Mouse (Mus musculus): ENCODE measurements around the gene Gabrr2. TPM values are rescaled to one million over a fixed set of nuclear protein-coding genes. Genes with fewer than 3 reads are reported as not detected.

The Gabrr2 gene
- total RNA-seq (2022): 1 to 10 TPM in 1 of 4 experiments, under 1 TPM in 3; 0.23 to 1.4 (median 0.79) TPM

GRCm38 (mm10) chr4:33062981-33063380 lies at the start of gene Gabrr2:
Gene Gabrr2, plus strand, starts transcription at chr4:33062999.
- no peak for DNase-seq (ENCODE audit: low spot score in 2 of 2)

DNA sequence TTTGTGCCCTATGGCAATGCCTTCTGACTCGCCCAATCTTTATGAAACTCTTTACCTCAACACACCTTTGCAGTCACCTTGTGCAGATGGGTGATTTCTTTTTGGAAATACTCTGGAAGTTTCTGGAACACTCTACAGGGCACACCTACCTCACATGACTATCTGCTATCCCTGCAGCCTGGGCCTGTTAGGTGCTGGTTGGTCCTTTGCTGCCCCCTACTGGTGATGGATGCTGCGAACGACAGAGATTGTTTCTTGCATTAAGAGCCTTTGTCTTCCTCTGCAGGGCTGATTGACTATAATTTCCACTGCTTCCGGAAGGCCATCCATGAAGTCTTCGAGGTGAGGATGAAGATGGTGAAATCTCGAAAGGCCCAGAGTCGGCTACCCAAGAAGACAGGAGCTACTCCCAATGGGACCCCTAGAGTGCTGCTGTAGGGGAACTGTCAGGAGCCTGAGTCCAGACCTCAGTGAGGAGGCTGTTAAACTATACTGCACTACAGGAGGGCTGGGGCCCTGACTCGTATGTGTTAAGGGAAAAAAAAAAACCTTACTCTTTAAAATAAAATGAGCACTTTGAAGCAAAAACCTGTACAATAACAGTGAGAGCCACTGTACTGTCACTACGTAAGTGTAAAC lies 44.3 kb upstream of the Gabrr2 start:
- peak; percentile 79 to 95 for DNase-seq (ENCODE audit: low spot score in 2 of 2)

- no peak for DNase-seq (ENCODE audit: low spot score in 2 of 2)
Observed at GRCm38 (mm10) chr4:33024420-33024819, 38.4 kb upstream of the Gabrr2 start.

- no peak for DNase-seq (ENCODE audit: low spot score in 2 of 2)
Observed at GRCm38 (mm10) chr4:33029104-33029503, 33.7 kb upstream of the Gabrr2 start.

GRCm38 (mm10) chr4:33030264-33031194 lies 32.3 kb upstream of the Gabrr2 start:
- peak in 1 of 2 experiments; percentile 28 for DNase-seq (ENCODE audit: low spot score in 2 of 2)

GRCm38 (mm10) chr4:33031195-33031960 lies 31.4 kb upstream of the Gabrr2 start, which contains the start of gene Ube2j1:
Gene Ube2j1, plus strand, starts transcription at chr4:33031416.
- DNase-seq (ENCODE audit: low spot score in 2 of 2): peak; percentile 65 to 83

GRCm38 (mm10) chr4:33032045-33032444 lies 30.8 kb upstream of the Gabrr2 start:
- no peak for DNase-seq (ENCODE audit: low spot score in 2 of 2)

DNA sequence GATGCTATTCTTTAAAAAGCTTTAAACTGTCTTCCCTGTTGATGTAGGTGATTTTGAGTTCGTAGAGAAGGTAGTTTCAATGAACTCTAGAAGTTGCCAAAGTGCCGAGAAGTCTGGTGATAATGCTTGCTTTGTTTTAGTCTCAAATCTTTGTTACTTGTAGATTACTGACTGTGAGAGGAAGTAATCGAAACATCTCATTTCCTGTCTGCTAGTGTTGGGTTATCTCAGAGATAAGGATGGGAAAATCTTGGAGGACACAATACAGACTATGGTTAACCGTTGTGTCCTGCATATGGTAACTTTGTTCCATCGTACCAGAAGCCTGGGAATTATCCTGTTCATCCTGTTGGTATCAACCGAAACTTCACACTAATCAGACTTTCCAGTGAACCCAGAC lies 29.3 kb upstream of the Gabrr2 start:
- DNase-seq (ENCODE audit: low spot score in 2 of 2): no peak

DNA sequence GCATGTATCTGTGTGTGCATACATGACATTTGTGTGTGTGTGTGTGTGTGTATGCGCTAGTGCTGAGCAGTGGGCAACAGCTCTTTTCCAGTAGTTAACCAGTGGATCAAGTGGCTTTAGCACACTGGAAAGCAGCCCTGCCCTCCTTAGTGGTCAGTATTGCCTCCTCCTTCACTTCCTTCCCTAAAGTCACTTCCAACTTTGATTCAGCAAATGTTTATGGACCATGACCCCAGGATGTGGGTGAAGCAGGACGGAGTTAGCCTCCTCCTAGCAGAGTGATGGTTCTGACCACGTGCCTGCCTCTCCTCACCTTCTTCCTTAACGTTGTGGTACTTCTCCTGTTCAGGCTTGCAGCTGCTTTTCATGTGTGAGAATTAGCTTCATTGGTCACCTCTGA lies 23.0 kb upstream of the Gabrr2 start:
- DNase-seq (ENCODE audit: low spot score in 2 of 2): no peak

DNA sequence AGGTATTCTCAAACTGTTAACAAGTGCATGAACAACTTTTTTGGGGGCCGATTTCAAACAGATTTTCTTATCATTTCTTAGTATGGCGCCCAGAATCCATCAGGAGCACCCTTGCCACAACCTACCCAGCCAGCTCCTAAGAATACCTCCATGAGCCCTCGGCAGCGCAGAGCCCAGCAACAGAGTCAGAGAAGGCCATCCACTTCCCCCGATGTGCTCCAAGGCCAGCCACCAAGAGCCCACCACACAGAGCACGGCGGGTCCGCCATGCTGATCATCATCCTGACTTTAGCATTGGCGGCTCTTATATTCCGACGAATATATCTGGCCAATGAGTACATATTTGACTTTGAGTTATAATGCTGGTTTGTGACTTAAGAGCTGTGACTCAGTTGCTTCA lies 13.2 kb upstream of the Gabrr2 start:
- DNase-seq (ENCODE audit: low spot score in 2 of 2): no peak

DNA sequence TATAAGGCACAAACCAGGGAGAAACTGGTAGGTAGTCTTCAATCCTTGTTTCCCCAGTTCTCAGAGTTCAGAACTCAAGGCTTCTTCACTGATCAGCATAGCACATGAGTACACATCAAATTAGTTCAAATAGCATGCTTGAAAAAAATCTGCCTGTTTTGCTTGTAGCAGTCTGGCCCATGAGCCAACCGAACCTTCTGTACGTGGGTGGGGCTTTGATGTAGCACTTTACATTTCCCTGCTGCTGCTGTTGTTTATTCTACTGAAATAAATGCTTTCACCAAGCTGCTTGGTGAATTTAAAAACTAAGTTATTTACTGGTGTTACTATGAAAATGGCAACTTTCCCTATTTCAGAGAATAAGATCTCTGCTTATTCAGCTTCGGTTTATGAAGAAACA lies 10.7 kb upstream of the Gabrr2 start:
- DNase-seq (ENCODE audit: low spot score in 2 of 2): peak in 1 of 2 experiments; percentile 50

DNA sequence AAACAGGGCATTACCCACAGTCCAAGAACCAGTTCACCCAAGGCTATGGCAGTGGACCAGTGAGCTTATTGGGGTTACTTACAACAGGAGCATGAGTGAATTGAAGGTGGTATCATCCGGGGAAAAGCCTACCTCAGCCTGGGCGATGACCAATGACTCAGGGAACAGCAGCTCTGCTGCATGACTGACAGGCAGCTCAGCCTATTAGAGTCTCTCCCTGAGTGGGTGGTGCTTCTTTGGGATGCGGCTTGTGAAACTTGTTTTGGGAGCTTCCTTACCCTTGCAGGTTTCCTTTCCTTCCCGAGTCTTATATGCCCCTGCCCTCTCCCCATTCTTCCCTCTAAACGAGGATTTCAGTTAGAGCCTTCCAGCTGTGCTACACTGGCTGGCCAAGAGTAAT lies 10.1 kb upstream of the Gabrr2 start:
- no peak for DNase-seq (ENCODE audit: low spot score in 2 of 2)

- DNase-seq (ENCODE audit: low spot score in 2 of 2): no peak
Observed at GRCm38 (mm10) chr4:33054426-33054825, 8.4 kb upstream of the Gabrr2 start.

DNA sequence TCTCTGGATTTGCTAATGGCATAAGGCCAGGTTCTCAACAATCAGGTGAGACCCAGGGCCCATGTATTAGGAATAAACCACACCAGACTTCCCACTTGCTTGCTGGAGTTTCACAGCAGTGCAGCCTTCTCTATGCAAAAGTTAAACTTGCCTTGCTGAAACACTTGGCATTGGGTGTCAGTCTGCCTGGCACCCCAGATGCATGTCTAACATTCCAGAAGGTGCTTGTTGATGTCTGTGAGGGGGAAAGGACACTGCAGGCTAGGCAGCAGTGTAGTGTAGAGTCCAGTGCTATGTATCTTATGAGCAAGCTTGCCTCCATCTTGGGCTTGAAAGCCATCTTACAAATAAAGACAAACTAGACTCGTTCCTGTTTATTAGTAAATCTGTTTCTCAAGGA lies 6.5 kb upstream of the Gabrr2 start:
- no peak for DNase-seq (ENCODE audit: low spot score in 2 of 2)

DNA sequence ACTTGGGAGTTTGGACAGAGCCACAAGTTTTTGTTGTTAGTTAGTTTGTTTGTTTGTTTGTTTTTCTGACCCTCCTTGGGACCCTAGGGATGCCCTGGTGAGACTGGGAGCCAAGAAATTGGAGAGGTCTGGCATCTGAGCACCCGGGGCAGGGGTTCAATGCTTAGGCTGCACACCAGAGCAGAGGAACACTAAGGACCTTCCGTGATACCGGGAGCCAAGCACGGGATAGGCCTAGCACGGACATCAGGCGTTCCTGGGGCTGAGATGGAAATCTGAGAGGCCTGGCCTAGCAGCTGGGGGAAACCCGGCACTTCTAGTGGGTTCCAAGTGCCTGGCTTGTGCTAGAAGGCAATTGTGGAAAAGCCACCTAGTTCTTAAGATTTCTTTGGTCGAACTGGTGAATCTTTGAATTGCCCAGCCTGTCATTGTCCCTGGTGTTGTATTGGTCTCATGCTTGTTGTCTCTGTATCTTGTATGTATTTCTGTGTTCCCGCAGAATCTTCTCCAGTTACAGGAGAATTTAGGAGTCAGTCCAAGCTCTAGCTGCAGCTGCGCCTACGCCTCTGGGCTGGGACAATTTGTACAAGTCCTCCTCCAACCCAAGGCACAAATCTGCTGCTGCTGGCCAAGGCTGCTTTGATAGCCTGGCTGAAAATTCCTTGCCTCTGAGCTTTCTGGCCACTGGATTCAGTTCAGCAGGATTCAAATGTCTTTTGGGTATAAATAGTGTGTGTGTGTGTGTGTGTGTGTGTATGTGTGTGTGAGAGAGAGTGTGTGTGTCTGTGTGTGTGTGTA lies 4.7 kb upstream of the Gabrr2 start:
- peak; percentile 34 to 69 for DNase-seq (ENCODE audit: low spot score in 2 of 2)

DNA sequence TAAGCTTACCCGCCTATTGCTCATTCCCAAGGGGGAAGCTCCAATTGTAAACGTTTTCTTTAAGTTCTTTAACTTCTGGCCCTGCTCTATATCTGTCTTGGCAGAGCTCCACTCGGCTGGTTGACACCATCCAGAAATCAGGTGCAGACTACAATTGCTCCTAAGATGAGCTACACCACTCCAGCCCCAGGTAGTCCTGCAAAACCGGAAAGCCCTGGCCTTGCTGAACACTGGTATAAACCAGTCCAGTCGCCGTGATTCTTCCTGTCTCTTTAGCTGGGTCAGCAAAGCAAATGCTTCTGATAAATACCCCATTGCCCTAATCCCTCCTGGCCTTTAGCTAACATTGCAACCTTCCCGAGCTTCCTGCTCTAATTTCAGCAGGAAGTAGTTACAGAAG lies 1.6 kb upstream of the Gabrr2 start:
- DNase-seq (ENCODE audit: low spot score in 2 of 2): no peak

GRCm38 (mm10) chr4:33064986-33065385 lies 2.2 kb downstream of the Gabrr2 start:
- DNase-seq (ENCODE audit: low spot score in 2 of 2): no peak

DNA sequence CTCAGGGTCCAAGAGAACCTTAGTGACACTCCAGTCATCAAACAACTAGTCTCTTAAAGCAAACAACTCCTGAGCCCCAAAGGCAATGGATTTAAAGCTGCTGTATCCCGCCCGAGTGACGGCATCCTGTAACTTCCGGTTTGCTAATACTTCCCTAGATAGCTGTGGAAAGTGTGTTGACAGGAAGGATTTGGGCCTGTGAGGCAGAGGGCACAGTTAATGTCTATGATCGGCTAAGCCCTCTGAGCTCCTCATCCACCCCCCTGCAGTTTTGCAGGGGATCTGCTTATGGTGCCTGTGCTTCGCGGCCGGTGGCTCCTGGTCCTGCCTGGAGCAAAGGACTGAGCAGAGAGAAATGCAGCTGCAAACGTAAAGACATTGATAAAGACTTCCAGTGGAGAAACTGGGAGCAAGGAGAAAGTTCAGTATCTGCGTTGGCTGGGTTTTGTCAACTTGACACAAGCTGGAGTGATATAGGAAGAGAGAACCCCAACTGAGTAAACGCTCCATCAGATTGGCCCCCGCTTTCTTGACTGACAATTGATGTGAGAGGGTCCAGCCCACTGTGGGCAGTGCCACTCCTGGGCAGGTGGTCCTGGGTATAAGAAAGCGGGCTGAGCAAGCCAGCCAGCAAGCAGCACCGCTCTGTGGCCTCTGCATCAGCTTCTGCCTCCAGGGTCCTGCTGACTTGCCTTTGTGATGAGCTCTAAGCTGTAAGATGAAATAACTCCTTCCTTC lies 3.6 kb downstream of the Gabrr2 start:
- DNase-seq (ENCODE audit: low spot score in 2 of 2): no peak

GRCm38 (mm10) chr4:33067331-33067730 lies 4.5 kb downstream of the Gabrr2 start:
- DNase-seq (ENCODE audit: low spot score in 2 of 2): no peak

- no peak for DNase-seq (ENCODE audit: low spot score in 2 of 2)
Observed at GRCm38 (mm10) chr4:33067826-33068225, 5.0 kb downstream of the Gabrr2 start.

Measured in layer of hippocampus, adult 8-10 months (tissue).